Mouse (Mus musculus) erythroblast, embryonic 14.5 days (primary cell): ENCODE measurements around the gene Dppa5a.

Source experiments
- GATA1 ChIP-seq: IDR thresholded peaks from 2 replicates; pipeline ENCODE4 v1.6.1; 2012; ENCODE audit warnings: low read length, inconsistent platforms, mixed read lengths
- TAL1 ChIP-seq: IDR thresholded peaks from 3 replicates; pipeline ENCODE4 v1.6.1; 2012; ENCODE audit warnings: low read length, inconsistent platforms, mixed read lengths

- TF ChIP-seq GATA1 (no peak), TAL1 (no peak)
These were observed 22.0 kb upstream of the Dppa5a start for GRCm38 (mm10) chr9:78389981-78390380.
